Mouse (Mus musculus): ENCODE measurements at regions not wholly inside any gene's neighbourhood (a gene's known extent, or its start where the extent isn't known, plus 50 kb on each side); places are given as distances from the start of the nearest gene placed in this dataset.

DNA sequence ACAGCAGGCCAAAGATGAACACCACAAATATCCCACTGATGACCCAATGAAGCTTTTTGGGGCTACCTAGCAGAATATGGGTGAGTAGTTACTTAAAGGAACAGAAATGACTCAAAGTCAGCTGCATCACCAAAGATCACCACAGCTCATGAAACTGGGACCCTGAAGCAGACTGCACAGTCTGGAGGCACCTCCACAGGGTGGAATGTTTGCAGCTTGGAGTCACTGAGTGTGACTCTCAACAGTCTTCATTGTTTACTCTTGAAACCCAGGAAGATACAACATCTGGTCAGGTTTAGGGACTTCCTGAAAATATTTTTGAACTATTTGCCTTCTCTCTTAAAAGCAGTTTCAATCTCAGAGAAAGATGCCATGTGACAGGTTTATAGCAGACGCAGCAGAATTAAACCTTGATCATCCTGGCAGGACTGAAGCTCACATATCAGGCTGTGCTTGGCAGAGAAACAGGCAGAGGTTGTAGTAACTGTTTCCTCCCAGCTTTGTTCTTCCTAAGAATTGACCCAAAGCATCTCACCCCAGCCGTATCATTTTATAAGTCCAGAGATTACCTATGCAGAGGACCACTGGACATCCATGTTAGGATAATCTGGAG, 944.1 kb upstream of the Adgrl4 start:
- DNase-seq (ENCODE audit: low spot score in 2 of 2), result no peak
- intact Hi-C loops (cut with DNase I), result no loop called here

GRCm38 (mm10) chr3:150530966-150531365, 906.7 kb upstream of the Adgrl4 start:
- DNase-seq (ENCODE audit: low spot score in 2 of 2), result peak in 1 of 2 experiments; percentile 12
- intact Hi-C loops (cut with DNase I), result no loop called here

DNA sequence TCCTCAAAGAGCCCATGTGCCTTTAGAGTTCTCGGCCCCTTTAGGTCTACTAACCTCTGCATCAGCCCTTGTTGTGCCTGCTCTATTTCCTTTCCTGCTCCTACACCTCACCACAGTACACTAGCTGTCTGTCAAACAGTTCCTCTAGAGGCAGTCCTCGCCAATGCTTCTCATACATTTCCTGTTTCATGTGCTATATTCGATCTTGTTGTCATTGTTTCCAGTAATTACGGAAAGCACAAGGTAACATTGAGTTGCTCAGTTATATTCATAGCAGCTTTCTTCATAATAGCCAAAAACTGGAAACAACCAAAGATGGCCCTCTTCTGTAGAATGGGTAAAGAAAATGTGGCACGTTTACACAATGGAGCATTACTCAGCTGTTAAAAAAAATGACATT, 894.6 kb upstream of the Adgrl4 start:
- intact Hi-C loops (cut with DNase I), result no loop called here

GRCm38 (mm10) chr3:150588474-150588873, 849.2 kb upstream of the Adgrl4 start:
- intact Hi-C loops (cut with DNase I), result no loop called here
- no peak for DNase-seq (ENCODE audit: low spot score in 2 of 2)

More for the DNA sequence above, 894.6 kb upstream of the Adgrl4 start:
- DNase-seq (ENCODE audit: low spot score in 2 of 2), result no peak

DNA sequence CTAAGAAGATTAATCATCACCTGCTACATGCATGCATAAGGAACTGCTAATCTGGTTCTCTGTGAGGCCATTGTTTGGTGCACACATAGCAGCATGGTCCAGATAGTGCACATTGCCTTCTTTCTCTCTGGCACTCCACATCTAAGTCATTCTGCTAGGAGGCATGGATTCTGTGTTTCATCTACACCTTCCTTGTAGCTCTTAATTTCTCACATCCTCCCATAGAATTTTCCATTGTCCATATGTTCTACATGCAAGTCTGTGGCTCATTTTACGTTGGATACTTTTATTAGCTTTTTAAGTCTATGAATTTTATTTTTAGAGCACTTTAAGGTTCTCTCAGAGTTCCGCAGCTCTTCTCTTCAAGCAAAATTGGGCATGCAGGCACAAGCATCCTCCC, 846.7 kb upstream of the Adgrl4 start:
- no peak for DNase-seq (ENCODE audit: low spot score in 2 of 2)
- intact Hi-C loops (cut with DNase I), result no loop called here

GRCm38 (mm10) chr3:150603400-150604095, 834.1 kb upstream of the Adgrl4 start:
- intact Hi-C loops (cut with DNase I), result no loop called here
- no peak for DNase-seq (ENCODE audit: low spot score in 2 of 2)

- peak; percentile 62 to 71 for DNase-seq (ENCODE audit: low spot score in 2 of 2)
- intact Hi-C loops (cut with DNase I), result no loop called here
These were observed 827.0 kb upstream of the Adgrl4 start for GRCm38 (mm10) chr3:150610681-150611101.

GRCm38 (mm10) chr3:150637544-150637943, 800.1 kb upstream of the Adgrl4 start:
- intact Hi-C loops (cut with DNase I), result no loop called here
- no peak for DNase-seq (ENCODE audit: low spot score in 2 of 2)

- intact Hi-C loops (cut with DNase I), result no loop called here
- DNase-seq (ENCODE audit: low spot score in 2 of 2), result no peak
These were observed 797.5 kb upstream of the Adgrl4 start for GRCm38 (mm10) chr3:150640004-150640676.

GRCm38 (mm10) chr3:150648040-150648439, 789.6 kb upstream of the Adgrl4 start:
- intact Hi-C loops (cut with DNase I), result no loop called here
- no peak for DNase-seq (ENCODE audit: low spot score in 2 of 2)

GRCm38 (mm10) chr3:150649783-150650565, 787.7 kb upstream of the Adgrl4 start:
- intact Hi-C loops (cut with DNase I), result no loop called here
- DNase-seq (ENCODE audit: low spot score in 2 of 2), result no peak

GRCm38 (mm10) chr3:150695751-150696150, 741.9 kb upstream of the Adgrl4 start:
- DNase-seq (ENCODE audit: low spot score in 2 of 2), result no peak
- intact Hi-C loops (cut with DNase I), result no loop called here

GRCm38 (mm10) chr3:150699990-150700389, 737.7 kb upstream of the Adgrl4 start:
- DNase-seq (ENCODE audit: low spot score in 2 of 2), result no peak
- intact Hi-C loops (cut with DNase I), result no loop called here

All from left cerebral cortex, postnatal 14 days (tissue).